Mouse (Mus musculus): ENCODE results near the gene Olfr487. TPM values are rescaled to one million over a fixed set of nuclear protein-coding genes. Genes with fewer than 3 reads are reported as not detected.
"Not testable (repeated sequence)": the region's sequence is repeated elsewhere in the genome, so short reads cannot be mapped to it uniquely, and the experiment has no call there.

The Olfr487 gene
- total RNA-seq (2021), result not detected
- long read RNA-seq, experiment 1, result 0 reads
- long read RNA-seq, experiment 2, result 0 reads

DNA sequence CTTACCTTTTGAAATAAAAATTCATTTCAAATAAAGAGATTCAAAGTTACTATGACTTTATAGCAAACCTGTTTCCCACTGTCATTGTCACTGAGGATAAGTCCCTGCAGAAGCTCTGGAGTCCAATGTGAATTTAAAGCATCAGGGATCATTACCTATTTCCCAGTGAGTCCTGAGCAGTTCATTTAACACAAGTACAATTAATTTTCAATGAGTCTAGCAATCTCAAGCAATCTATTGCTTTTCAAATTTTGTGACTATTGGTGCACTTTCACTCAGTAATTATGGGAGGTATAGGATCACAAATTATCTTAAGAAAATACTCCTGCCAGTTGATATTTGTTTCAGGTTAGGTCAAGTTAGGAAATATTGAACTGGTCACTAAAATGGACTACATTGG is at the start of gene Olfr487:
Gene Olfr487 (minus strand): TSS at position 101 of the 400 bp plus-strand sequence.
- not testable (repeated sequence) for DNase-seq (ENCODE audit: low spot score in 2 of 2)

DNA sequence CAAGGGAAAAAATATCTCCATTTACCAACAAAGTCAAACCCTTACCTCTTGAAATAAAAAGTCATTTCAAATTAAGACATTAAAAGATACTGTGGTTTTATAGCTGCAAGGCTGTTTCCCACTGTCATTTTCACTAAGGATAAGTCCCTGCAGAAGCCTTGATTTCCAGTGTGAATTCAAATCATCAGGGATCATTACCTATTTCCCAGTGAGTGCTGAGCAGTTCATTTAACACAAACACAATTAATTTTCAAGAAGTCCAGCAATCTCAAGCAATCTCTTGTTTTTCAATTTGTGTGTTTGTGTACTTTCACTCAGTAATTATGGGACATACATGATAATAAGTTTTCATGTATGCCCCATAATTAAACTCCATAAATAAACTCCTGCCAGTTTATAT is 43.8 kb upstream of the Olfr487 start, which contains the start of gene Olfr488:
Gene Olfr488 (minus strand): TSS at position 101 of the 400 bp plus-strand sequence.
- no peak for DNase-seq (ENCODE audit: low spot score in 2 of 2)

DNA sequence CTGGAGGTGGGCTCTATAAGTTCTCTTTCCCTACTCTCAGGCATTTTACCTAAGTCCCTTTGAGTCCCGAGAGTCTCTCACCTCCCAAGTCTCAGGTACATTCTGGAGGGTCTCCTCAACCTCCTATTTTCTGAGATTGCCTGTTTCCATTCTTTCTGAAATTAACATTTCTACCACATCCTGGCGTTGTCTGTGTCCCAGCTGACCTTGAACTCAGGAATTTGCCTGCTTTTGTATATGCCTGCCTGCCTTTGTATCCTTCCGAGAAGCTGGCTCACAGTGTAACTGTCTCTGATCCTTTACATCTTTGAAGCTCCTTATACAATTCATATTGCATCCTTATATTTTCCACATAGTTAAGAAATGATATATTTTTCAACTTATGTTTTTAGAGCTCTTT is 19.1 kb upstream of the Olfr487 start:
- no peak for DNase-seq (ENCODE audit: low spot score in 2 of 2)

- no peak for DNase-seq (ENCODE audit: low spot score in 2 of 2)
Observed at GRCm38 (mm10) chr7:108196938-108197337, 17.5 kb downstream of the Olfr487 start.

DNA sequence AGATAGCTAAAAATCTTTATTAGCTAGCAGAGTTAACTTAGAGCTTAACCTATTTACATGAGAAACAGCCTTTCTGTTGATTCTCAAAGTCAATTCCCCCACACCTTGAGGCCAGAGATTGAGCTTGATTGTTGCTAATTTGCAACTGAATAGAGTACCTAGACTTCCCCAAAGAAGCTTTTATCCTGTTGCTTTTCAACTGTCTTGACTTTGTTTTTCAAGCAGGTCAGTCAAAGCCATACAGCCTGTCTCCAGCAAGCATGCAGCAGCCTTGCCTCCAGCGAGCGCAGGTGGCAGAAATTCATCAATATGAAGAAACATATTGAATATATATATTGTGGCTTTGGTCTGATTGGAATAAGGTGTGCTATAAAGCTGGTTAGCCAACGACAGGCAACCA is 18.1 kb downstream of the Olfr487 start:
- not testable (repeated sequence) for DNase-seq (ENCODE audit: low spot score in 2 of 2)

- DNase-seq (ENCODE audit: low spot score in 2 of 2), result not testable (repeated sequence)
Observed at GRCm38 (mm10) chr7:108192714-108193113, 21.7 kb downstream of the Olfr487 start.

GRCm38 (mm10) chr7:108191196-108191595 is 23.2 kb downstream of the Olfr487 start:
- not testable (repeated sequence) for DNase-seq (ENCODE audit: low spot score in 2 of 2)

DNA sequence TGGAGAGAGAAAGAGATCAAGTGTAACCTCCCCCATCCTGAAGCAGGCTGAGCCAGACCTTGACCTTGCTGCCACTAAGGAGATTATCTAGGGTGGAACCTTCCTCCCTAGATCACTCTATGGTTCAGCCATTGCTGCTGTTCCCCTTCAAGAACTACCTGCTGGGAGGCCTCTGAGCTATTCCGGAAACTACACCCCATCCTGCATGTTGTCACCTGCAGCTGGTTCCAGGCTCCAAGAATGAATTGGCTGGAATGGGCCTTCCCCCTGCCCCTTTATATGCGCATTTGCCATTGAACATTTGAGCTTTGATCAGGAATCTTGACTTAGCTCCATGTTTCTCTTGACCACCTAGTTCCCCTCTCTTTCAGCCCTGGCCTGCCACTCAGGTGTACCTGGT is 29.2 kb downstream of the Olfr487 start:
- not testable (repeated sequence) for DNase-seq (ENCODE audit: low spot score in 2 of 2)

GRCm38 (mm10) chr7:108184401-108184800 is 30.0 kb downstream of the Olfr487 start:
- DNase-seq (ENCODE audit: low spot score in 2 of 2), result not testable (repeated sequence)

- DNase-seq (ENCODE audit: low spot score in 2 of 2), result not testable (repeated sequence)
Observed at GRCm38 (mm10) chr7:108172642-108173041, 41.8 kb downstream of the Olfr487 start, which contains the start of gene Olfr486. Gene Olfr486, minus strand, starts transcription at chr7:108172742.

DNA sequence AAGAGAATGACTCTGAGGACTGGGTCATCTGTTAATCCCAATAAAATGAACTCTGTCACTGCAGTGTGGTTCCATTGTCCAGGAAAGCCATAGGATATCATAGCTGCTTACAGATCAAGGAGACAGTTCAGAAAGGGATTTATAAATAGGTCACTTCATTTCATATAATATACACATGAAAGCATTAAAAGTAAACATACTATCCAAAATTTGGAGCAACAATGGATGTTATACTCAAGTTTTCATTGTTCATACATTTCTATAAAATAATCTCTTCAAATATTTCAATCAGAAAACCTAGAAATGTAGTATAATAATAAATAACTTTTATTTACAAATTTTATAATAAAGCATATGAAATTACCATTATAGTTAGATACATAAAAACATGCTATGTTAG is 54.7 kb downstream of the Olfr487 start, which contains the start of gene Olfr485:
Gene Olfr485 (minus strand): TSS at position 101 of the 400 bp plus-strand sequence.
- no peak for DNase-seq (ENCODE audit: low spot score in 2 of 2)

Other genes starting within 250 kb of the Olfr487 start
- gene Olfr476, start 249.8 kb downstream of the Olfr487 start, total RNA-seq (2021), result not detected
- gene Olfr477, start 227.9 kb downstream of the Olfr487 start, total RNA-seq (2021), result not detected
- not detected for gene Olfr478, start 180.6 kb downstream of the Olfr487 start, total RNA-seq (2021)
- gene Olfr479, start 163.9 kb downstream of the Olfr487 start, total RNA-seq (2021), result not detected
- gene Olfr480, start 147.3 kb downstream of the Olfr487 start, total RNA-seq (2021), result not detected
- not detected for gene Olfr481, start 134.8 kb downstream of the Olfr487 start, total RNA-seq (2021)
- 1 to 10 TPM; 1.6 to 2.2 TPM for gene Olfr482, start 117.0 kb downstream of the Olfr487 start, total RNA-seq (2021)
- gene Olfr483, start 113.8 kb downstream of the Olfr487 start, total RNA-seq (2021), result not detected
- not detected for gene Olfr484, start 87.2 kb downstream of the Olfr487 start, total RNA-seq (2021)
- gene Olfr485, start 54.8 kb downstream of the Olfr487 start, total RNA-seq (2021), result not detected
- gene Olfr486, start 41.9 kb downstream of the Olfr487 start, total RNA-seq (2021), result not detected
- gene Olfr488, start 43.7 kb upstream of the Olfr487 start, total RNA-seq (2021), result not detected
- not detected for gene Olfr490, start 74.3 kb upstream of the Olfr487 start, total RNA-seq (2021)
- not detected for gene Olfr491, start 98.8 kb upstream of the Olfr487 start, total RNA-seq (2021)
- gene Olfr492, start 109.0 kb upstream of the Olfr487 start, total RNA-seq (2021), result not detected
- not detected for gene Olfr493, start 132.3 kb upstream of the Olfr487 start, total RNA-seq (2021)
- gene Olfr494, start 150.7 kb upstream of the Olfr487 start, total RNA-seq (2021), result not detected
- not detected for gene Olfr495, start 178.5 kb upstream of the Olfr487 start, total RNA-seq (2021)
- gene Olfr497, start 205.8 kb upstream of the Olfr487 start, total RNA-seq (2021), result not detected

Data from adrenal gland, postnatal 4 days (tissue).